Mouse (Mus musculus) hindbrain, postnatal 0 days (tissue): ENCODE measurements around the gene Actn1. TPM values are rescaled to one million over a fixed set of nuclear protein-coding genes. Genes with fewer than 3 reads are reported as not detected.
A peak's percentile ranks its signal among the peaks of the same experiment; 100 is the strongest.

Source experiments
- ATAC-seq: fragments of 200-750 bp; cut with Nextera tagmentation; 2 replicates; pipeline ENCODE4 v1.8.0; 2017; ENCODE audit warnings: mild to moderate bottlenecking, moderate TSS enrichment, moderate library complexity
- DNase-seq: peaks from one replicate; pipeline ENCODE4 v3.0.0-alpha.2; 2015; ENCODE audit warnings: low spot score
- H3K27ac ChIP-seq: fragments of 300-500 bp; sonication (generic); 2 replicates; pipeline ENCODE4 v1.5.1; 2014; ENCODE audit warnings: mild to moderate bottlenecking
- H3K27me3 ChIP-seq: fragments of 300-500 bp; sonication (generic); 2 replicates; pipeline ENCODE4 v1.6.1; 2014; ENCODE audit warnings: low read length, mixed read lengths; ENCODE audit not compliant: insufficient read depth
- H3K36me3 ChIP-seq: fragments of 300-500 bp; sonication (generic); 2 replicates; pipeline ENCODE4 v1.6.1; 2014; ENCODE audit warnings: low read length, mixed read lengths; ENCODE audit not compliant: insufficient read depth
- H3K4me1 ChIP-seq: fragments of 300-500 bp; sonication (generic); 2 replicates; pipeline ENCODE4 v1.6.1; 2014; ENCODE audit warnings: antibody characterized with exemption, low read length, mixed read lengths; ENCODE audit not compliant: insufficient read depth
- H3K4me2 ChIP-seq: fragments of 300-500 bp; sonication (generic); 2 replicates; pipeline ENCODE4 v1.6.1; 2014; ENCODE audit warnings: low read depth, mild to moderate bottlenecking, low read length, moderate library complexity, mixed read lengths
- H3K4me3 ChIP-seq: fragments of 300-500 bp; sonication (generic); 2 replicates; pipeline ENCODE4 v1.5.1; 2014; ENCODE audit warnings: low read length
- H3K9ac ChIP-seq: fragments of 300-500 bp; sonication (generic); replicated peaks from 2 replicates; pipeline ENCODE4 v1.6.1; 2014; ENCODE audit warnings: mild to moderate bottlenecking, low read length, moderate library complexity, mixed read lengths
- H3K9me3 ChIP-seq: fragments of 300-500 bp; sonication (generic); 2 replicates; pipeline ENCODE4 v1.6.1; 2016; ENCODE audit warnings: low read length, mixed read lengths
- CTCF ChIP-seq: IDR thresholded peaks from 2 replicates; pipeline ENCODE4 v1.5.1; 2016; ENCODE audit warnings: antibody characterized with exemption, control low read depth, low read depth
- WGBS: fragments of 180-500 bp; shearing (Covaris S2); extraction: QIAGEN DNeasy Blood & Tissue Kit; methylation state at CpG from one replicate; pipeline ENCODE4 v1.1.7; 2014; 5-methylcytosine and 5-hydroxymethylcytosine counted together
- polyA plus RNA-seq: library from polyadenylated mRNA; unstranded; fragments of >200 nt; fragmentation: Nextera tagmentation; extraction: Ambion mirVana; gene quantifications from 2 replicates; pipeline ENCODE4 v1.2.1, GENCODE M21; 2015
- total RNA-seq: library from RNA; depleted of rRNA; stranded (reverse); fragments of >200 nt; gene quantifications from 2 replicates; pipeline ENCODE4 v1.2.3, GENCODE M21; 2014

The Actn1 gene
- total and polyA plus RNA-seq, 2 experiments from 2014 or later = 7.4 to 18.3 TPM

- no peaks in the 10 kb centered on the region for H3K9me3 ChIP-seq
- no peak overlapping the region for H3K9ac ChIP-seq
- H3K27ac ChIP-seq = no peak overlapping the region
- H3K4me3 ChIP-seq = no peak overlapping the region
- DNase-seq (peak; percentile 30), ATAC-seq (no peak)
- H3K4me2 ChIP-seq = no peak overlapping the region
- no peak for TF ChIP-seq CTCF
- H3K36me3 ChIP-seq = no peaks in the 10 kb centered on the region
- H3K27me3 ChIP-seq = no peaks in the 10 kb centered on the region
- peaks cover 14% of the 10 kb centered on the region for H3K4me1 ChIP-seq
- 23% methylated on average over 8 of the region's 8 CpGs for WGBS
These were observed 36.7 kb downstream of the Actn1 start for GRCm38 (mm10) chr12:80223511-80223910.

- Histone ChIP-seq H3K27ac (no peak overlapping the region), H3K9ac (no peak overlapping the region), H3K36me3 (no peaks in the 10 kb centered on the region), H3K27me3 (no peaks in the 10 kb centered on the region), H3K4me1 (peaks cover 5% of the 10 kb centered on the region; the same call in 1 of the 2 replicates), H3K9me3 (no peaks in the 10 kb centered on the region), H3K4me2 (no peak overlapping the region), H3K4me3 (no peak overlapping the region)
- ATAC-seq (no peak), DNase-seq (no peak)
- no peak for TF ChIP-seq CTCF
- WGBS = 79% methylated on average over 3 of the region's 3 CpGs
These were observed 37.7 kb downstream of the Actn1 start for GRCm38 (mm10) chr12:80222473-80222872.

GRCm38 (mm10) chr12:80220260-80221038 is 39.7 kb downstream of the Actn1 start:
- Histone ChIP-seq H3K4me3 (no peak overlapping the region), H3K27me3 (no peaks in the 10 kb centered on the region), H3K9ac (no peak overlapping the region), H3K36me3 (no peaks in the 10 kb centered on the region), H3K9me3 (no peaks in the 10 kb centered on the region), H3K4me1 (peaks cover 5% of the 10 kb centered on the region; the same call in 1 of the 2 replicates), H3K4me2 (no peak overlapping the region), H3K27ac (no peak overlapping the region)
- no peak for TF ChIP-seq CTCF
- DNase-seq = no peak
- WGBS = 83% methylated on average over 14 of the region's 14 CpGs
- no peak for ATAC-seq

GRCm38 (mm10) chr12:80218784-80219183 is 41.4 kb downstream of the Actn1 start:
- no peak for ATAC-seq
- Histone ChIP-seq H3K9me3 (no peaks in the 10 kb centered on the region), H3K27me3 (no peaks in the 10 kb centered on the region), H3K4me1 (peaks cover 8% of the 10 kb centered on the region; the same call in 1 of the 2 replicates), H3K4me2 (no peak overlapping the region), H3K9ac (no peak overlapping the region), H3K36me3 (no peaks in the 10 kb centered on the region), H3K27ac (no peak overlapping the region), H3K4me3 (no peak overlapping the region)
- 66% methylated on average over 3 of the region's 3 CpGs for WGBS
- no peak for TF ChIP-seq CTCF
- no peak for DNase-seq

GRCm38 (mm10) chr12:80218045-80218611 is 42.0 kb downstream of the Actn1 start:
- WGBS = 80% methylated on average over 4 of the region's 4 CpGs
- TF ChIP-seq CTCF = no peak
- Histone ChIP-seq H3K9ac (no peak overlapping the region), H3K27ac (no peak overlapping the region), H3K27me3 (no peaks in the 10 kb centered on the region), H3K4me2 (no peak overlapping the region), H3K9me3 (no peaks in the 10 kb centered on the region), H3K4me1 (peaks cover 8% of the 10 kb centered on the region; the same call in 1 of the 2 replicates), H3K36me3 (no peaks in the 10 kb centered on the region), H3K4me3 (no peak overlapping the region)
- DNase-seq = no peak
- ATAC-seq = no peak

GRCm38 (mm10) chr12:80217049-80217448 is 43.1 kb downstream of the Actn1 start:
- no peak for DNase-seq
- Histone ChIP-seq H3K9ac (no peak overlapping the region), H3K4me3 (no peak overlapping the region), H3K27me3 (no peaks in the 10 kb centered on the region), H3K27ac (no peak overlapping the region), H3K9me3 (no peaks in the 10 kb centered on the region), H3K36me3 (no peaks in the 10 kb centered on the region), H3K4me2 (no peak overlapping the region), H3K4me1 (0 out of 2 replicates have a peak, but pooled peaks cover 3% of the 10 kb centered on the region)
- no peak for TF ChIP-seq CTCF
- 54% methylated on average over 3 of the region's 3 CpGs for WGBS
- ATAC-seq = no peak

- H3K27me3 ChIP-seq = no peaks in the 10 kb centered on the region
- H3K4me2 ChIP-seq = no peak overlapping the region
- ATAC-seq = no peak
- TF ChIP-seq CTCF = no peak
- 54% methylated on average over 6 of the region's 6 CpGs for WGBS
- H3K9ac ChIP-seq = no peak overlapping the region
- H3K9me3 ChIP-seq = no peaks in the 10 kb centered on the region
- DNase-seq = no peak
- peak overlapping the region; percentile 49; the same call in 1 of the 2 replicates for H3K27ac ChIP-seq
- H3K4me1 ChIP-seq = 0 out of 2 replicates have a peak, but pooled peaks cover 3% of the 10 kb centered on the region
- no peak overlapping the region for H3K4me3 ChIP-seq
- no peaks in the 10 kb centered on the region for H3K36me3 ChIP-seq
These were observed 43.8 kb downstream of the Actn1 start for GRCm38 (mm10) chr12:80216258-80216881.
